In the genomic region with DNA sequence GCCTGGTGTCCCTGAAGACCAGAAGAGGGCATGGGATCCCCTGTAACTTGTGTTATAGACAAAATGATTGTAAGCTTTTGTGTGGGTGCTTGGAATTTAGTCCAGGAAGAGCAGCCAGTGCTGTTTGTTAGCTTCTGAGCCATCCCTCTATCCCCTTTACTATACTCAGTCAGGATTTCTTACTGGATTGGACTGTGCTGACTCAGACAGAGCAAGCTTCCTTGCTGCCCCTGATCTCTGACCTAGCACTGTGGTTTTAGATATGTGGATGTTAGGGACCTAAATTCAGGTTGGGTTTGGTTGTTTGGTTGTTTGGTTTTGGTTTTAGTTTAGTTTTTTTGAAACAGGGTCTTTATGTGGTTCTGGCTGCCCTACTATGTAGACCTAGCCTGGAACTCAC, we compare ENCODE assay signal across 16 mouse cellular contexts.
"Had no signal": no experiment of that assay in that cellular context is flagged by ENCODE, and none has a peak within 500 bp of the region (broad histone marks: within the 10 kb centered on the region; RNA-seq: fewer than 3 reads in every experiment).

No protein-coding gene starts in this region.

- H3K4me2 ChIP-seq: lung, embryonic 15.5 days; midbrain, embryonic 11.5 days; midbrain, embryonic 13.5 days; midbrain, embryonic 15.5 days; neural tube, embryonic 12.5 days; stomach, embryonic 15.5 days had no signal

- H3K27ac ChIP-seq: lung, embryonic 15.5 days; macrophage; midbrain, embryonic 13.5 days; midbrain, embryonic 15.5 days; neural tube, embryonic 12.5 days; stomach, embryonic 15.5 days; stomach, postnatal 0 days had no signal

- H3K4me3 ChIP-seq: lung, embryonic 15.5 days; midbrain, embryonic 13.5 days; midbrain, embryonic 15.5 days; neural tube, embryonic 12.5 days; stomach, embryonic 15.5 days had no signal

- H3K9me3 ChIP-seq: lung, embryonic 15.5 days; midbrain, embryonic 13.5 days; midbrain, embryonic 15.5 days; neural tube, embryonic 12.5 days; stomach, embryonic 15.5 days had no signal

- H3K9ac ChIP-seq: lung, embryonic 15.5 days; midbrain, embryonic 13.5 days; midbrain, embryonic 15.5 days; stomach, embryonic 15.5 days had no signal

- ATAC-seq: lung, postnatal 0 days; midbrain, embryonic 13.5 days; midbrain, embryonic 15.5 days had no signal

- DNase-seq: lung, adult 2 months; lung, postnatal 14 days; lung, postnatal 36 days; right cerebral cortex, postnatal 14 days; thymus, adult 2 months; thymus, postnatal 25 days; thymus, postnatal 4 days had no signal

- H3K36me3 ChIP-seq: lung, embryonic 15.5 days; midbrain, embryonic 15.5 days; neural tube, embryonic 12.5 days; stomach, embryonic 15.5 days had no signal

- H3K27me3 ChIP-seq: lung, embryonic 15.5 days; midbrain, embryonic 13.5 days; midbrain, embryonic 15.5 days; neural tube, embryonic 12.5 days; stomach, embryonic 15.5 days had no signal
